Mouse (Mus musculus): ENCODE results near the gene Ahnak2. TPM values are rescaled to one million over a fixed set of nuclear protein-coding genes. Genes with fewer than 3 reads are reported as not detected.
"Not testable (repeated sequence)": the region's sequence is repeated elsewhere in the genome, so short reads cannot be mapped to it uniquely, and the experiment has no call there.

Ahnak2 gene
- polyA plus RNA-seq, 1 experiment from 2014 or later = 0.06 TPM

DNA sequence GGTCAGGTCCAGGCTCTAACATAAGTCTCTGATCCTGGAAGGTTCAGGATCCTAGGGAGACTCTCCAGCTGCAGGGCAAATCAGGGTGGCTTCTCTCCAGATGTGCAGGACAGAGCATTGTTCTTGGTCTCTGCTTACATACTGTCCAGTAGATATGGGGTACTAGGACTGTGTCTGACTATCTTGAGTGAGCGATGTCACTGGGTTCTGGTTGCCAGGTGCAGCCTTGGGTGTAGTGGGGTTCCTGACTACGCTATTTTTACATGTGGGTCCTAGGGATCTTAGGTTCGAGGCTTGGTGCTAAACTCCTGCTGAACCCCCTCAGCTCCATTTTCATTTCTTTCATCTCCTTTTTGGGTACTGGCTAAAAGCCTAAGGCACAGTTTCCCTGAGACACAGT, 28.1 kb upstream of the Ahnak2 start:
- peak overlapping the region; percentile 95 for H3K4me3 ChIP-seq
- H3K4me1 ChIP-seq = peaks cover 42% of the 10 kb centered on the region
- DNase-seq (ENCODE audit: low spot score) = no peak
- no peaks in the 10 kb centered on the region for H3K9me3 ChIP-seq (replicated peaks)
- 90% methylated on average over 3 of the region's 3 CpGs for WGBS
- peaks cover 52% of the 10 kb centered on the region for H3K36me3 ChIP-seq
- H3K27ac ChIP-seq (replicated peaks) = peak overlapping the region; percentile 99
- no peaks in the 10 kb centered on the region for H3K27me3 ChIP-seq (ENCODE audit: low read depth, poor library complexity, severe bottlenecking)

DNA sequence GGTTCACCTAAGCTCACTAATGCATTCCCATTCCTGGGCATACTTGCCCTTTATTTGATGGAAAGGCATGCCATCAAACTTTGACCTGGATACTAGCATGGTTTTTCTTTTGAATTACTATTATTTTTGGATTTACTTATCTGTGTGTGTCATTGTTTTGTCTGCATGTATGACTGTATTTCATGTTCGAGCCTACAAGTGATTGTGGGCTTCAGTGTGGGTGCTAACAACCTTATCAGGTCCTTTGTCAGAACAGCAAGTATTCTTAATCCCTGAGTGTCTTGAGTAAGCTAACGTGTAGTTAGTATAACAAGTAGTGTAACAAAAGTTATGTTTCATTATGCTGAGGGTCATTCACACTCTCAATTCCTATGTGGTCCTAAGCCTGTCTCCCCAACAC, 27.7 kb upstream of the Ahnak2 start:
- 45% methylated on average over 2 of the region's 2 CpGs for WGBS
- Histone ChIP-seq H3K4me3 (peak overlapping the region; percentile 95), H3K4me1 (peaks cover 43% of the 10 kb centered on the region), H3K27me3 (ENCODE audit: low read depth, poor library complexity, severe bottlenecking) (no peaks in the 10 kb centered on the region), H3K27ac (replicated peaks) (peak overlapping the region; percentile 99), H3K36me3 (peaks cover 56% of the 10 kb centered on the region), H3K9me3 (replicated peaks) (no peaks in the 10 kb centered on the region)
- DNase-seq (ENCODE audit: low spot score) = no peak

DNA sequence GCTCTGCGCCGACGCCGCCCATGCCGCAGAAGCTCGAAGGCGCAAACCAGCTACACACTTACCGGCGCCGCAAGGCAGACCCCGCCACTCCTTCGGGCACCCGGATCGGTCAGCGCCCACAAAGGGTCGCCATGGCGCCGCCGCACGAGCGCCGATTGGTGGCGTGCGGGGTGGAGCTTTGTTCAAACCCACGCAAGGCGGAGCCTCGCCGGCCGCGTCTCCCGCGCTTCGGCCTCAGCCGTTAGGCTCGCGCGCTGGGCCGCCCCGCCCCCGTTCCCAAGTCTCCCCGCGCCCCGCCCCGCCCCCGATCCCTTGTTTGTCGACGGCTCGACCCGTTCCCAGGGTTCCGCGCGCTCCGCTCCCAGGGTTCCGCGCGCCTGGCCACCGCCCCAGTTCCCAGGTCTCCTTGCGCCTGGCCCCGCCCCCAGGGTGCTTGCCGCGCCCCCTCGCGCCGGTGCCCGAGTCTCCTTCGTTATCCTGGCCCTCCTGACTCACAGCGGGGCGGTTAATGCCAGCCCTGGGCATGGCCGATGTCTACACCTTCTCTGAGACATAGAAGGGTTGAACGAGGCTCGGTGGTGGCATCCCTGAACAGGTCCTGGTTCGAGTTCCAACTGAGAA, 26.9 kb upstream of the Ahnak2 start, which contains the start of gene Cdca4:
Gene Cdca4, minus strand, starts transcription at position 180 of the 621 bp plus-strand sequence.
- Histone ChIP-seq H3K9me3 (replicated peaks) (no peaks in the 10 kb centered on the region), H3K27me3 (ENCODE audit: low read depth, poor library complexity, severe bottlenecking) (no peaks in the 10 kb centered on the region), H3K4me3 (peak within 1 kb of the TSS; percentile 95), H3K36me3 (peaks cover 64% of the 10 kb centered on the region), H3K4me1 (peaks cover 47% of the 10 kb centered on the region), H3K27ac (replicated peaks) (peak within 1 kb of the TSS; percentile 99)
- WGBS = under 1% methylated on average over 70 of the region's 72 CpGs
- peak; percentile 99 for DNase-seq (ENCODE audit: low spot score)

DNA sequence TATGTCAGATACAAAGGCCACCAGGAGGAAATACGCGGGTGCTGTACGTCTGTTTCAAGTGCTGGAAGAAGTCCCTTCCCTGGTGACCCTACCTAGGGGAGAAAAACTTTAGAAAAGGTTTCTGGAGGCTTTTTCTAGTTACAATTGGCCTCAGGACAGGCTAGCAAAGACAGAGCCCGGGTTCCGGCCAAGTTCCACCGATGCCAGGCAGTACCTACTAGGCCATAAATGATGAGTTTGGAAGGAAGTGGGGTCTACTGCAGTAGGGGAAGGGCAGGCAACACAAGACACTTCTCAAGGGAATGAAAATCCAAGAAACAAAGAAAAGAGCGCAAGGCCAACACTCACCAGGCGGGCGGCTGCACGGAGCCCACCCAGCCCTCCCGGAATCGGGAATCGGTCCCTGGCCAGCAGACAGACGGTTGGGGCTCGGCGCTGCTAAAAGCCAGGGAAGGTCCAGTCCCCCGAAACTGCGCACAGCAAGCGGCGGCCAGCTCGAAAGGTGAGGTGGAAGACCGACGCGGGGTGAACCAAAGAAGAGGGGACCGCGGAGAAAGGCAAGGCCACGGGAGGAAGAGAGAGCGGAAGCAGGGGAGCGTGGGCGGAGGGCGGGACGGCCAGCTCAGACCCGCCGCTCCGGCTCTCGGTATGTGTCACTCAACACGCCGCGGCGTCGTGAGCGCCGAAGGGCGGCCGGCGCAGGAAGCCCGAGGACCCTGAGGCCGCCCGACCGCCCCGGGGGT, 26.2 kb upstream of the Ahnak2 start:
- peaks cover 54% of the 10 kb centered on the region for H3K4me1 ChIP-seq
- H3K4me3 ChIP-seq = peak overlapping the region; percentile 95
- WGBS = 1% methylated on average over 50 of the region's 51 CpGs
- peaks cover 70% of the 10 kb centered on the region for H3K36me3 ChIP-seq
- H3K9me3 ChIP-seq (replicated peaks) = no peaks in the 10 kb centered on the region
- no peaks in the 10 kb centered on the region for H3K27me3 ChIP-seq (ENCODE audit: low read depth, poor library complexity, severe bottlenecking)
- no peak for DNase-seq (ENCODE audit: low spot score)
- peak overlapping the region; percentile 99 for H3K27ac ChIP-seq (replicated peaks)

DNA sequence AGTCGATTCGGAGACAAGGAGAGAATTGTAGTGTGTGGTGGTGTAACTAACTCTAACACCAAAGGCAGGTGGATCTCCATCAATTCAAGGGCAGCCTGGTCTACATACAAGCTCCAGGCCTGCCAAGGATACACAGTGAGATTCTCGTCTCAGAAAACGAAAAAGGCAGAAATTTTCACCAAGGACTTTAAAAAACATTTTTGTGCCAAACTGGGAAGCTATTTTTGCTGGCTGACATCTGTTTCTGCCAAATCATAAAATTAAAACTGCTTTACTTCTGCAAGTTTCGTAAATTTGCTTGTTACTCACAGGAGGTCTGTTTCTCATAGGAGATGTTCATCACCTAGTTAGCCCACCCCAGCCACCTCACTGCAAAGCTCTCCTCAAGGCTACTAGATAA, 23.4 kb upstream of the Ahnak2 start:
- Histone ChIP-seq H3K4me3 (peak overlapping the region; percentile 95; the same call in 1 of the 2 replicates), H3K27me3 (ENCODE audit: low read depth, poor library complexity, severe bottlenecking) (no peaks in the 10 kb centered on the region)

DNA sequence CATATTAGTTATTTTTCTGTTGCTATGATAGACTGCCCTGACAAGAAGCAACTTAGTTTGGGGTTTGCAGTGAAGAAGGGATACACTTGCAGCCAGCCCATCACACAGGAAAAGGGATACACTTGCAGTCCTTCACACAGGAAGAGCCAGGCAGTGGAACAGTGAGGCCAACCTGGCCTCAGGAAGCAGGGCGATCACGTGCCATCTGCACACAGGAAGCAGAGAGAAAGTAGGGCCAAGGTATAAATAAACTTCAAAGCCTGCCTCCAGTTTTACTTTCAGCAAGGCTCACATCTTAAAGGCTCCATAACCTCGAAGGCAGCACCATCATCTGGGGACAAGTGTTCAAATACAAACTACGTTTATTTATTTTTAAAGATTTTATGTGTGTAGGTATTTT, 20.8 kb upstream of the Ahnak2 start:
- 84% methylated on average over 4 of the region's 4 CpGs for WGBS
- H3K36me3 ChIP-seq = peaks cover 99% of the 10 kb centered on the region

More for the DNA sequence above, 23.4 kb upstream of the Ahnak2 start:
- Histone ChIP-seq H3K36me3 (peaks cover 72% of the 10 kb centered on the region), H3K9me3 (replicated peaks) (no peaks in the 10 kb centered on the region), H3K4me1 (peaks cover 62% of the 10 kb centered on the region), H3K27ac (replicated peaks) (no peak overlapping the region)
- DNase-seq (ENCODE audit: low spot score) = no peak
- WGBS = 90% methylated on average over 5 of the region's 5 CpGs

DNA sequence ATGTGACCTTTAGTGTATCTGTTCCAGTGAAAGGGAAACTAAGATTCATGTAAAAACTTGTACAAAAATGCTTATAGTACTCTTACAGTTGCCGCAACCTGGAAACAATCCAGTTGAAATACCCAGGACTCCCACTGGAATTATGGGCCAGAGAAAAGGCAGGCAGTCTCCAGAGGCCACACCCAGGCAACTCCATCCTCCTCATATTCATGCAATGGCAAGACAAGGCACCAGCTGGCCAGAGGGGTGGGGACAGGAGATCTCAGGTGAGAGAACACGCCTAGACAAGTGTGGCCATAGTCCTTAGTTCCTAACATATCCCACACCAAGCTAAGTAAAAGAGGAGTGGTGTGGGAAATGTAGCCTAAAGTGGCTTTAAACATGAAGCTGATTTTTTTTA, 20.2 kb upstream of the Ahnak2 start:
- 86% methylated on average over 2 of the region's 2 CpGs for WGBS
- Histone ChIP-seq H3K27ac (replicated peaks) (no peak overlapping the region), H3K27me3 (ENCODE audit: low read depth, poor library complexity, severe bottlenecking) (no peaks in the 10 kb centered on the region), H3K4me1 (peaks cover 47% of the 10 kb centered on the region), H3K36me3 (peaks cover 99% of the 10 kb centered on the region), H3K4me3 (no peak overlapping the region), H3K9me3 (replicated peaks) (no peaks in the 10 kb centered on the region)
- DNase-seq (ENCODE audit: low spot score) = no peak

More for the DNA sequence above, 20.8 kb upstream of the Ahnak2 start:
- H3K9me3 ChIP-seq (replicated peaks) = no peaks in the 10 kb centered on the region
- no peak overlapping the region for H3K27ac ChIP-seq (replicated peaks)
- H3K4me1 ChIP-seq = peaks cover 53% of the 10 kb centered on the region
- DNase-seq (ENCODE audit: low spot score) = no peak
- H3K27me3 ChIP-seq (ENCODE audit: low read depth, poor library complexity, severe bottlenecking) = no peaks in the 10 kb centered on the region
- no peak overlapping the region for H3K4me3 ChIP-seq

DNA sequence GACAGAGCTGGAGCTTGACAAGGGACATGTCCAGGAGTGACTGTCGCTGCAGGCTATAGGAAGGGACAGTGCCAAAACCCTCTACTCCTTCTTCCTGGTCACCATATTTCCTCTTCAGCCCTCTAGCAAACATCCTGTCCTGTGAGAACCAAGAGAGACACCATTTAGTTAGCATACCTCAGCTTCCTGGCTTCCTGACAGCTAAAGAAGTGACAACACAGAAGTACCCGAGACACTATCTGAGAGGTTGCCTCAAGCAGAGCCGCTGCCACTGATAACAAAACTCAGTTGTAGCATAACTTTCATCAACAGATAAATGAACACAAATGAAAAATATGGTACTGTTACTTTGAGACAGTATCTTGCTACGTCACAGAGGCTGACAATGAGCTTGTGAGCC, 19.5 kb upstream of the Ahnak2 start:
- no peaks in the 10 kb centered on the region for H3K27me3 ChIP-seq (ENCODE audit: low read depth, poor library complexity, severe bottlenecking)
- no peak overlapping the region for H3K4me3 ChIP-seq
- 89% methylated on average over 4 of the region's 4 CpGs for WGBS
- no peak overlapping the region for H3K27ac ChIP-seq (replicated peaks)
- no peak for DNase-seq (ENCODE audit: low spot score)
- peaks cover 99% of the 10 kb centered on the region for H3K36me3 ChIP-seq
- no peaks in the 10 kb centered on the region for H3K9me3 ChIP-seq (replicated peaks)
- H3K4me1 ChIP-seq = peaks cover 40% of the 10 kb centered on the region

DNA sequence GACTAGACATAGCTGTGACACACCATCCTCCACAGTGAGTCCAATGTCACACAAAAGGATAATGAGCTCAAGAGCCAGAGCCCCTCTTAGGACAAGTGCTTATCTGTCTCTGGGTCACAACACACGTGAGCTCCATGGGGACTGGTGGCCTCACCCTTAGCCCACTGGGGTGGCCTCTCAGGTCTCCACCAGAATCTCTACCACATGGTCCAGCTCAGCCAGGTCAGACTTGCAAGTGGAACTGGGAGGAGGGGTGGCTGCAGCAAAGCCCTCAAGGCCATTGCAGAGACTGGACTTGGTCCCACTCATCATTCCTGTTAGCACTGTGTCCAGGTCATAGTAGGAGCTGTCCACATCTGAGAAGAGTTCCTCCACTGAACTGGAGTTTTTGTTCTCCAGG, 18.8 kb upstream of the Ahnak2 start:
- H3K4me3 ChIP-seq = no peak overlapping the region
- H3K4me1 ChIP-seq = peaks cover 33% of the 10 kb centered on the region
- no peak for DNase-seq (ENCODE audit: low spot score)
- WGBS = 79% methylated on average over 1 of the region's 1 CpGs
- H3K9me3 ChIP-seq (replicated peaks) = no peaks in the 10 kb centered on the region
- no peaks in the 10 kb centered on the region for H3K27me3 ChIP-seq (ENCODE audit: low read depth, poor library complexity, severe bottlenecking)
- H3K27ac ChIP-seq (replicated peaks) = no peak overlapping the region
- H3K36me3 ChIP-seq = peaks cover 98% of the 10 kb centered on the region

DNA sequence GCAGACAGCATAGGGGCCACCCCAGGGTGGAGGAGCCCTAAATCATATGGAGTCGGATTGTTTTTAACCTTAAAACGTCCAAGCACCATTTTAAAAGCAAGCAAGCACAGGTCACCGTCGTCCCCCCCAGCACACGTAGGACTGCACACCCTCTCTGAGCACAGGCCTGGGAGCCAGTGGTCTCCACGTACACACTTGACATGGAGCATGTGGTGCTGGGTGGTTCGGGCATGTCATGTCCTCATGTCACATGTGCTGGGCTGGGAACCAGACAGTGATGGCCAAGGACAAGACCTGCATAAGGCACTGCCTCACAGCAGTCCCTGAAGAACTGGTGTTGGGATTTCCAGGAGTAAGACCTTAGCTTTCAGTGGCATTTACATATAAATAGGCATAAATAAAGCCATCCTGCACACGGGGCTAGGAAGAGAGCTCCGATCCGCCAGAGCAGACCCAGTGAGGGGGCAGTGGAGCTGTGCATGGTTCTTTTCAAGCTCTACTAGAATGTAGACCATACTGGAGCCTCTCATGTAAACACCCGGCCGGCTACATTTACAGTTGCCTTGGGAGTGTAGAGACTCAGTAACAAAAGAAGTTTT, 18.0 kb upstream of the Ahnak2 start:
- 84% methylated on average over 12 of the region's 12 CpGs for WGBS

DNA sequence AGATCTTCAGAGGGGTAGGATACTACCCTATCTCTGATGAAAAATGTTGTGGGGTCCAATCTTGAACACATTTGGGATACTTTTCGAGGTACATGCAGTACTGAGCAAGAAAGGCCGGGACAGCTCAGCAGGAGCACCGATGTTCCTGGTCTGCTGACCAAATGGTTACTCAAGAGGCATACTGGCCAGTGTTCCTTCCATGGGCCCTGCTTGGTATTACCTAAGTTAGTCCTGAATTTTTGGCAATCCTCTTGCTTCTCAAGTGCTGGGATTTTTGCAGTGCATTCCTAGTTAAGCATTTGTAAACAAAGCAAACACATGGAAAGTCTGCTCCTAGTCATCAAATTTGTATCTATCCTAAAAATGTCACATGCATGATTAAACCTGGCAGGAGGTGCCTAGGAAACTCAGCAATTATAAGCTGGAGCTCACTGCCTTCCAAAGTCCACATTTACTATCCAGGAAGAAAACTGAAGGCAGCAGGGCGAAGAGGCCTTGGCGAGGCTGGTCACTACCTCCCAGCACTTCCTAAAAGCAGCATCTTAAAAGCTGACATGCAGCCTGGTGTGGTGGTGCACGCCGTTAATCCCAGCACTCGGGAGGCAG, 16.7 kb upstream of the Ahnak2 start:
- 96% methylated on average over 8 of the region's 8 CpGs for WGBS
- Histone ChIP-seq H3K4me3 (no peak overlapping the region), H3K27ac (replicated peaks) (no peak overlapping the region), H3K9me3 (replicated peaks) (no peaks in the 10 kb centered on the region), H3K27me3 (ENCODE audit: low read depth, poor library complexity, severe bottlenecking) (no peaks in the 10 kb centered on the region), H3K36me3 (peaks cover 98% of the 10 kb centered on the region), H3K4me1 (peaks cover 19% of the 10 kb centered on the region)
- no peak for DNase-seq (ENCODE audit: low spot score)

More for the DNA sequence above, 18.0 kb upstream of the Ahnak2 start:
- no peaks in the 10 kb centered on the region for H3K27me3 ChIP-seq (ENCODE audit: low read depth, poor library complexity, severe bottlenecking)
- peaks cover 25% of the 10 kb centered on the region for H3K4me1 ChIP-seq
- no peaks in the 10 kb centered on the region for H3K9me3 ChIP-seq (replicated peaks)
- H3K4me3 ChIP-seq = no peak overlapping the region
- H3K36me3 ChIP-seq = peaks cover 98% of the 10 kb centered on the region
- DNase-seq (ENCODE audit: low spot score) = no peak
- no peak overlapping the region for H3K27ac ChIP-seq (replicated peaks)

DNA sequence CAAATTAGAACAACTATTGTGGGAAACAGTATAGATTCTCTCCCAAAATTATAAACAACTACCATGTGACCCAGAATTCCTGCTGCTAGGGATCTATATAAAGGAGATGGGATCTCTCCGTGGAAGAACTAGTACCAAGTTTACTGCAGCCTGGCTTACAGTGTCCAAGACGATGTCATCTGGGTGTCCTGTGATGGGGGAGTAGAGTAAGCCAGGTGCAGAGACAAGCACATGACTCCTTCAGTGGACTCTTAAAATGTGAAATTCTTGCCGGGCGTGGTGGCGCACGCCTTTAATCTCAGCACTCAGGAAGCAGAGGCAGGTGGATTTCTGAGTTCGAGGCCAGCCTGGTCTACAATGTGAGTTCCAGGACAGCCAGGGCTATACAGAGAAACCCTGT, 14.4 kb upstream of the Ahnak2 start:
- H3K4me1 ChIP-seq; DNase-seq (ENCODE audit: low spot score); H3K9me3 ChIP-seq (replicated peaks); H3K27me3 ChIP-seq (ENCODE audit: low read depth, poor library complexity, severe bottlenecking); H3K4me3 ChIP-seq; H3K27ac ChIP-seq (replicated peaks): not testable (repeated sequence)
- H3K36me3 ChIP-seq = peaks cover 99% of the 10 kb centered on the region
- WGBS = 85% methylated on average over 7 of the region's 7 CpGs
